Mouse (Mus musculus): Measurements from ENCODE around the gene H2-Q2. TPM values are rescaled to one million over a fixed set of nuclear protein-coding genes. Genes with fewer than 3 reads are reported as not detected.
"Not testable (repeated sequence)": the region's sequence is repeated elsewhere in the genome, so short reads cannot be mapped to it uniquely, and the experiment has no call there.

Gene H2-Q2
- 1 to 10 TPM; 1.7 to 1.8 TPM for total RNA-seq (2021)

DNA sequence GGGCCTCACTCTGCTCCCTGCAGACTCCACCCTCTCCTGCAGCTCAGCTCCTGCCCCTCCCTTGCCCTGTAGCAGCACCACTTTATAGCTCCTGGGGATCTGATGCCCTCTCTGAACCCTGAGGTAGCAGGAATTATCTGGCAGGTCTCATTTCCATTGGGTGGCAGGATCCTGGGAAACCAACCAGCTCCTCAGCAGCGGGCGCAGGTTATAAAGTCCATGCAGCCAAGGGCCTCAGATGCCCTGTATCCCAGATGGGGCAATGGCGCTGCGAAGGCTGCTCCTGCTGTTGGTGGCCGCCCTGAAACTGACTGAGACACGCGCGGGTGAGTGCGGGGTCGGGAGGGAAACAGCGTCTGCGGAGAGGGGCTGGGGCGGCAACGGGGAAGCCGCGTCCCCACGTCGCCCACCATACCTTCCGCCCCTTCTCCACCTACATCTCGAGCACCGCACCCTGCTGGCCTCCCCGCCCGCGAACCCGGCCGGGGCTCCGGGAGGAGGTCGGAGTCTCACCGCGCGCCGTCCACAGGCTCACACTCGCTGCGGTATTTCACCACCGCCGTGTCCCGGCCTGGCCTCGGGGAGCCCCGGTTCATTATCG is at the start of gene H2-Q2:
Gene H2-Q2, plus strand, starts transcription at position 172 of the 601 bp plus-strand sequence.
- no peak for DNase-seq (ENCODE audit: extremely low spot score in 1 of 2, low spot score in 2 of 2)
- intact Hi-C loops (cut with DNase I) = loop anchor here (10.0 kb wide), 1 partner anchor 1347 kb away; no protein-coding TSS in a partner anchor

DNA sequence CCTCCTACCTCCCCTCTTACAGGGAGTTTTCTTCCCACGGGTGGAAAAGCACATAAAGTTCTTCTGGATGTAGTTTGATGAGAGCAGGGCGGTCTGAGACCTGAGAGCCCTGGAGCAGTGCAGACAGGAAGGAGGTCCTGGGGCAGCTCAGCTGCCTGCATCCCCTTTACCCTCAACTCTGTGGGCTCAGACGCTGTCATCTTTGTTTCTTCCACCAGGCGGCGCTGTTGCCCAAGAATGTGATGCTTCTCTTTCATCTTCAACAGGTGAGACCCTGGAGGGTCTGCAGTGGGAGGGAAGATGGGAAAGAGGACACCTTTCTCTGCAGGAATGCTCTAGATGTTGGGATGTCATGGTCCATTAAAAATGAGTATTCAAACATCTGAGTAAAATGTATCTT is 46.2 kb upstream of the H2-Q2 start:
- intact Hi-C loops (cut with DNase I) = not testable (repeated sequence)
- peak in 1 of 2 experiments; percentile 21 for DNase-seq (ENCODE audit: extremely low spot score in 1 of 2, low spot score in 2 of 2)

- intact Hi-C loops (cut with DNase I) = loop anchor here (5.0 kb wide), 1 partner anchor 38 kb away; the partner anchor contains the start of gene H2-D1
- DNase-seq (ENCODE audit: extremely low spot score in 1 of 2, low spot score in 2 of 2) = not testable (repeated sequence)
These were observed 41.6 kb upstream of the H2-Q2 start for GRCm38 (mm10) chr17:35300261-35300945.

GRCm38 (mm10) chr17:35301645-35302258 is 40.3 kb upstream of the H2-Q2 start:
- intact Hi-C loops (cut with DNase I) = loop anchor here (5.0 kb wide), 1 partner anchor 39 kb away; the partner anchor contains the start of gene H2-D1
- peak; percentile 72 to 89 for DNase-seq (ENCODE audit: extremely low spot score in 1 of 2, low spot score in 2 of 2)

DNA sequence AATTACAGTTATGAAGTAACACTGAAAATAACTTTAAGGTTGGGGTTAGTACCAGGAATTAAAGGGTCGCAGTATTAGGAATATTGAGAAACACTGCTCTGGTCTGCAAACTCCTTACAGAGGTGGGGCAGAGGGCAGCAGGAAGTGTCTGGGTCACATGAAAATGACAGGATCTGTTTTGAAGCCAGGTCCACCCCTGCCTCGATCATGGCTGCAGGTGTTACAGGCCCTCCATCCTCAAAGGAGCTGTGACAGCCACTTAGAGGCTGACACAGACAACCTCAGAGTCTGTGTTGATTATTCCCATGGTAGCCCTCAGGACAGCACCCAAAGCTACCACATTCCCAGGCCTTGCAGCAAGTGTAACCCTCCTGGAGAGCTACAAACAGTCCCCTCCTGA is 38.8 kb upstream of the H2-Q2 start:
- intact Hi-C loops (cut with DNase I) = loop anchor here (5.0 kb wide), 1 partner anchor 41 kb away; the partner anchor contains the start of gene H2-D1
- no peak for DNase-seq (ENCODE audit: extremely low spot score in 1 of 2, low spot score in 2 of 2)

- no peak for DNase-seq (ENCODE audit: extremely low spot score in 1 of 2, low spot score in 2 of 2)
- intact Hi-C loops (cut with DNase I) = loop anchor here (5.0 kb wide), 1 partner anchor 42 kb away; the partner anchor contains the start of gene H2-D1
These were observed 38.2 kb upstream of the H2-Q2 start for GRCm38 (mm10) chr17:35303756-35304350.

DNA sequence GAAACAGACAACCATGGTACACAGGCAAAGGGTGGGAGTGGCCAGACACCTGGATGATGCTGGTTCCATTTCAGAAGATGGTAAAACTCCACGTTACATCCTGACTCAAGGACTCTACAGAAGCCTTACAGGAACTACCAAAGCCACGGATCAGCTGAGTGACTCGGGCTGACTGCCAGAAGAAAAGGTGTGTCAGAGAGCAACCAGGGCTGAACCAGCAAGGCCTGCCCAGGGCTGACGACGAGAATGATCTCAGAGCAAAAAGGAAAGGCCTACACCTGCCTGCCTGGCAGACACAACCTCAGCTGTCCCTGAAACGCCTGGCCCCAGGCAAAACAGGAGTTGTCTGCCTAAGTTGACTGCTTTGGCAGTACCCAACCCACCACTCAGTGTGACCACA is 37.6 kb upstream of the H2-Q2 start:
- intact Hi-C loops (cut with DNase I) = loop anchor here (5.0 kb wide), 1 partner anchor 42 kb away; the partner anchor contains the start of gene H2-D1
- no peak for DNase-seq (ENCODE audit: extremely low spot score in 1 of 2, low spot score in 2 of 2)

- DNase-seq (ENCODE audit: extremely low spot score in 1 of 2, low spot score in 2 of 2) = not testable (repeated sequence)
- intact Hi-C loops (cut with DNase I) = loop anchor here (5.0 kb wide), 1 partner anchor 43 kb away; the partner anchor contains the start of gene H2-D1
These were observed 37.1 kb upstream of the H2-Q2 start for GRCm38 (mm10) chr17:35304921-35305320.

- DNase-seq (ENCODE audit: extremely low spot score in 1 of 2, low spot score in 2 of 2) = no peak
- intact Hi-C loops (cut with DNase I) = loop anchor here (5.0 kb wide), 1 partner anchor 39 kb away; no protein-coding TSS in a partner anchor
These were observed 23.4 kb upstream of the H2-Q2 start for GRCm38 (mm10) chr17:35318671-35319070.

GRCm38 (mm10) chr17:35320327-35321081 is 21.5 kb upstream of the H2-Q2 start, which contains the start of gene H2-Q1:
Gene H2-Q1 (plus strand): TSS chr17:35320405.
- no peak for DNase-seq (ENCODE audit: extremely low spot score in 1 of 2, low spot score in 2 of 2)
- intact Hi-C loops (cut with DNase I) = no loop called here

DNA sequence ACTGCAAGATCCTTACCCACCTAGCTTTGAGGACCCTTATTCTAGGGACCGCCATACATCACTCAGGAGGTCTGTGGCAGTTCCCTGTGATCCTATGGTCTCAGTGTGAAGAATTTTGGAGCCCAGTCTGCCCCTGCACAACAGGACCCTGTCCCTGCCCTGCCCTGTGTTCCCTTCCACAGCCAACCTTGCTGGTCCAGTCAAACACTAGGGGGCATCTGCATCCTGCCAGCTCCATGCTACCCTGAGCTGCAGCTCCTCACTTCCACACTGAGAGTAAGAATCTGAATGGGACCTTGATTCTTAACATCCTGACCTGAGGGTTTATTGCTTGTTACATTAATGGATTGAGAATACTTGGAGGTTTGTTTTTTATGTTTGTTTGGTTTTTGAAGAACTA is 16.9 kb upstream of the H2-Q2 start:
- intact Hi-C loops (cut with DNase I); DNase-seq (ENCODE audit: extremely low spot score in 1 of 2, low spot score in 2 of 2): not testable (repeated sequence)

- intact Hi-C loops (cut with DNase I); DNase-seq (ENCODE audit: extremely low spot score in 1 of 2, low spot score in 2 of 2): not testable (repeated sequence)
These were observed 16.0 kb upstream of the H2-Q2 start for GRCm38 (mm10) chr17:35326000-35326399.

DNA sequence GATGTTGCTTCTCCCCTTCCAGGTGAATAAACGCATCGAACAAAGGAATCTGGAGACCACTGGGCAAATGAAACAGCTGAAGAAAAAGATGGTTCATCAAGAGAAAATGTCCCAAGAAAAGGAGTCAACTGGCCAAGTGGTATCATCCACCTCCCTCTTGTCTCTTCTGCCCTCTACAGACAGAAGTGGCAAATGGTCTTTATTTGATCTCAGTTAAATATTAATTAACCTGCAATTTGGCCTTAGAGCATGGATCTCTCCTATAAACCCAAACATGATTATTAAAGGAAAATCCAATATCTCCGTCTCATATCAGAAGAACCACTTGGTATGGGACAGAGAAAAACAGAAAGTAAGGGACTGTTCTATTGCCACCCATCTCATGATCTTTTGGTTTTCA is 12.3 kb upstream of the H2-Q2 start:
- DNase-seq (ENCODE audit: extremely low spot score in 1 of 2, low spot score in 2 of 2); intact Hi-C loops (cut with DNase I): not testable (repeated sequence)

- DNase-seq (ENCODE audit: extremely low spot score in 1 of 2, low spot score in 2 of 2); intact Hi-C loops (cut with DNase I): not testable (repeated sequence)
These were observed 10.5 kb upstream of the H2-Q2 start for GRCm38 (mm10) chr17:35331546-35331945.

GRCm38 (mm10) chr17:35342711-35343476 is 852 bp downstream of the H2-Q2 start:
- intact Hi-C loops (cut with DNase I) = loop anchor here (10.0 kb wide), 1 partner anchor 1348 kb away; no protein-coding TSS in a partner anchor
- peak in 1 of 2 experiments; percentile 34 for DNase-seq (ENCODE audit: extremely low spot score in 1 of 2, low spot score in 2 of 2)

DNA sequence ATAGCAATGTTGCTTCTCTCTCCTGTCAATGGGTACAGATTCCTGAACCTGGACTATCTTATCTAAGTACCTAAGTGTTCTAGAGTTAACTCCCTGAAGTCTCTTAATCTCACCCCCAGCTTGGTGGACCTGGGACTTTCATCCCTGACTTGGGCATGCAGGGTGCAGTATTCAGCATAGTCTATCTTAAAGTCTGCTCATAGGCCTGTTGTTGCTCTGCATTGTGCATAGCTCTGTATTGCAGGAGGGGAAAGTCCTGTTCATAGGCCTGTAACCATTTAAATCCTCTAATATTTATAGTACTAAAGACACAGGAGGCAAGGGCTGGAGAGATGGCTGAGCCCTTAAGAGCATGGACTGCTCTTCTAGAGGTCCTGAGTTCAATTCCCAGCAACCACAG is 5.6 kb downstream of the H2-Q2 start:
- not testable (repeated sequence) for DNase-seq (ENCODE audit: extremely low spot score in 1 of 2, low spot score in 2 of 2)
- intact Hi-C loops (cut with DNase I) = loop anchor here (10.0 kb wide), 1 partner anchor 1353 kb away; no protein-coding TSS in a partner anchor

GRCm38 (mm10) chr17:35353275-35353674 is 11.2 kb downstream of the H2-Q2 start:
- intact Hi-C loops (cut with DNase I); DNase-seq (ENCODE audit: extremely low spot score in 1 of 2, low spot score in 2 of 2): not testable (repeated sequence)

All from left cerebral cortex, postnatal 10 days (tissue).